Mouse (Mus musculus) ES-E14 (cell line): ENCODE data around the gene Il10rb. TPM values are rescaled to one million over a fixed set of nuclear protein-coding genes. Genes with fewer than 3 reads are reported as not detected.

ENCODE experiments used
- DNase-seq: peaks from one replicate; pipeline ENCODE4 v3.0.0-alpha.2; 2013; ENCODE audit warnings: low read depth, low spot score
- H3K27ac ChIP-seq: 2 replicates; pipeline ENCODE4 v1.5.1; 2012; ENCODE audit warnings: low read depth, mild to moderate bottlenecking, low read length, moderate library complexity, mixed read lengths; ENCODE audit not compliant: poor library complexity, insufficient read depth, severe bottlenecking
- H3K36me3 ChIP-seq: 2 replicates; pipeline ENCODE4 v1.6.1; 2012; ENCODE audit warnings: mild to moderate bottlenecking, low read length, moderate library complexity, mixed read lengths; ENCODE audit not compliant: control insufficient read depth, poor library complexity, insufficient read depth, severe bottlenecking
- H3K4me1 ChIP-seq, 2 experiments: fragments of 150-350 bp in 1 of 2; sonication (generic) in 1 of 2; 2 replicates each; pipeline ENCODE4 v1.6.1; 2012; ENCODE audit warnings: low read length in 2 of 2, mild to moderate bottlenecking in 1 of 2, mixed read lengths in 1 of 2; ENCODE audit not compliant: control insufficient read depth in 2 of 2, insufficient read depth in 2 of 2, poor library complexity in 1 of 2
- H3K4me3 ChIP-seq, 2 experiments: fragments of 150-350 bp in 1 of 2; sonication (generic) in 1 of 2; 2 replicates each; pipeline ENCODE4 v1.5.1; 2012; ENCODE audit warnings: low read length in 2 of 2, low read depth in 1 of 2, mild to moderate bottlenecking in 1 of 2, mixed read lengths in 1 of 2; ENCODE audit not compliant: insufficient read depth in 1 of 2, poor library complexity in 1 of 2, severe bottlenecking in 1 of 2
- H3K9ac ChIP-seq: 2 replicates; pipeline ENCODE4 v1.6.1; 2012; ENCODE audit warnings: low read depth, mild to moderate bottlenecking, low read length, mixed read lengths; ENCODE audit not compliant: poor library complexity, insufficient read depth, severe bottlenecking
- H3K9me3 ChIP-seq: fragments of 150-350 bp; sonication (generic); 2 replicates; pipeline ENCODE4 v1.6.1; 2012; ENCODE audit warnings: low read depth, mild to moderate bottlenecking, low read length; ENCODE audit not compliant: control insufficient read depth, insufficient read depth
- CHD2 ChIP-seq: IDR thresholded peaks from 2 replicates; pipeline ENCODE4 v1.6.1; 2014; ENCODE audit warnings: mild to moderate bottlenecking, low read depth, low read length, inconsistent platforms
- HCFC1 ChIP-seq: IDR thresholded peaks from 2 replicates; pipeline ENCODE4 v1.6.1; 2012; ENCODE audit warnings: low read length, inconsistent platforms, borderline replicate concordance; ENCODE audit not compliant: insufficient read depth
- MAFK ChIP-seq: IDR thresholded peaks from 2 replicates; pipeline ENCODE4 v1.6.1; 2014; ENCODE audit warnings: mild to moderate bottlenecking, low read depth, low read length, inconsistent platforms; ENCODE audit not compliant: insufficient read depth
- ZC3H11A ChIP-seq: IDR thresholded peaks from 2 replicates; pipeline ENCODE4 v1.6.1; 2012; ENCODE audit warnings: low read depth, mild to moderate bottlenecking, inconsistent platforms, low read length, borderline replicate concordance
- ZNF384 ChIP-seq: IDR thresholded peaks from 2 replicates; pipeline ENCODE4 v1.6.1; 2012; ENCODE audit warnings: low read depth, low read length, inconsistent platforms
- in situ Hi-C, 2 experiments: fragments of 600-800 bp; cut with MboI; formaldehyde crosslinking; loops; one replicate each; pipeline ENCODE4 v1.15.1; 2025; ENCODE audit warnings: low sequenced_read_pairs in 2 of 2, inconsistent platforms in 1 of 2; ENCODE audit not compliant: unreplicated experiment in 2 of 2
- total RNA-seq: library from RNA; depleted of rRNA; stranded (reverse); fragments of 300-350 nt; gene quantifications from 2 replicates; pipeline ENCODE4 v1.2.3, GENCODE M21; 2012

Il10rb gene
- total RNA-seq, 1 experiment, result 3.4 TPM

GRCm38 (mm10) chr16:91461773-91462181 is 55.8 kb downstream of the Il10rb start:
- Histone ChIP-seq H3K9me3 (no peaks in the 10 kb centered on the region), H3K36me3 (no peaks in the 10 kb centered on the region), H3K27ac (no peak overlapping the region), H3K4me1 (no peaks in the 10 kb centered on the region), H3K9ac (no peak overlapping the region), H3K4me3 (no peak overlapping the region)
- in situ Hi-C loops, result no loop called here
- TF ChIP-seq HCFC1 (no peak), CHD2 (no peak), ZNF384 (no peak), MAFK (no peak)
- DNase-seq, result no peak

- Histone ChIP-seq H3K9ac (no peak overlapping the region), H3K9me3 (no peaks in the 10 kb centered on the region), H3K4me3 (no peak overlapping the region), H3K4me1 (no peaks in the 10 kb centered on the region), H3K36me3 (no peaks in the 10 kb centered on the region), H3K27ac (no peak overlapping the region)
- no peak for TF ChIP-seq CHD2
- TF ChIP-seq HCFC1, result no peak
- TF ChIP-seq MAFK, result no peak
- TF ChIP-seq ZC3H11A, result no peak
- TF ChIP-seq ZNF384, result no peak
- DNase-seq, result no peak
- in situ Hi-C loops, result no loop called here
Observed at GRCm38 (mm10) chr16:91462644-91463043, 56.7 kb downstream of the Il10rb start.

GRCm38 (mm10) chr16:91463400-91463799 is 57.4 kb downstream of the Il10rb start:
- no peak for TF ChIP-seq MAFK
- no peak for TF ChIP-seq HCFC1
- no peak for TF ChIP-seq ZC3H11A
- no peak for TF ChIP-seq ZNF384
- no peak for TF ChIP-seq CHD2
- no peaks in the 10 kb centered on the region for H3K9me3 ChIP-seq
- H3K27ac ChIP-seq, result no peak overlapping the region
- no peak overlapping the region for H3K4me3 ChIP-seq
- DNase-seq, result no peak
- in situ Hi-C loops, result no loop called here
- H3K36me3 ChIP-seq, result no peaks in the 10 kb centered on the region
- H3K4me1 ChIP-seq, result no peaks in the 10 kb centered on the region
- H3K9ac ChIP-seq, result no peak overlapping the region

- in situ Hi-C loops, result no loop called here
- no peaks in the 10 kb centered on the region for H3K9me3 ChIP-seq
- H3K4me3 ChIP-seq, result peak overlapping the region; percentile 80 to 82
- TF ChIP-seq HCFC1 (no peak), ZNF384 (no peak), MAFK (no peak), CHD2 (no peak), ZC3H11A (no peak)
- H3K36me3 ChIP-seq, result no peaks in the 10 kb centered on the region
- H3K9ac ChIP-seq, result peak overlapping the region; percentile 90; the same call in 1 of the 2 replicates
- no peaks in the 10 kb centered on the region for H3K4me1 ChIP-seq
- H3K27ac ChIP-seq, result no peak overlapping the region
- DNase-seq, result no peak
Observed at GRCm38 (mm10) chr16:91463836-91464400, 58.0 kb downstream of the Il10rb start.
